Comparison of ENCODE assay signal across 13 mouse cellular contexts in the genomic region with DNA sequence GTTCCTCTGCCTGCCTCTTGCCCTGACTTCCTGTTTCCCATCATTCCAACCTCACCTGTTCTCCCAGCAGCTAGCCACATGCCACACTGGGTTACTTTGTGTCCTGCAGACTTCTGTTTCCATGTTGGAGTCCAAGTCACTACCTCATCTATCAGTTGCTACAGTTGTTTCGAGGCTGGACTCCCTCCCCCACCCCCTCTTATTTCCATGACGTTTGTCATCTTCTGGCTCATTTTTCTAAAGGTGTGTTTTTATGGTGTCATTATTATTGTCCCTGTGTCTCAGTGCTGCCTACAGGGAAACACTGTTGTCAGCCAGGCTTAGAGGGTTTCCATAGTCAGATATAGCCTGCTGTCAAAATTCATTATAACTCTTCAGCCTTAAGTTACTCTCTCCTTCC.
"Had no signal": no experiment of that assay in that cellular context is flagged by ENCODE, and none has a peak within 500 bp of the region (broad histone marks: within the 10 kb centered on the region; RNA-seq: fewer than 3 reads in every experiment).

No protein-coding gene starts in this region.

- H3K9ac ChIP-seq: limb, embryonic 12.5 days; liver, embryonic 14.5 days; neural tube, embryonic 13.5 days had no signal

- H3K9me3 ChIP-seq: limb, embryonic 12.5 days; neural tube, embryonic 13.5 days had no signal

- DNase-seq: kidney, postnatal 36 days; layer of hippocampus, adult 9-11 months; layer of hippocampus, postnatal 36 days; retina, postnatal 1 day; right cerebral cortex, postnatal 4 days; spleen, adult 18-20 months; thymus, adult 18-20 months; thymus, postnatal 25 days had no signal

- H3K27ac ChIP-seq: liver, embryonic 14.5 days; neural tube, embryonic 13.5 days had no signal

- H3K4me2 ChIP-seq: limb, embryonic 12.5 days; midbrain, embryonic 11.5 days; neural tube, embryonic 13.5 days had no signal

- H3K27me3 ChIP-seq: limb, embryonic 12.5 days; neural tube, embryonic 13.5 days had no signal

- ATAC-seq: midbrain, embryonic 16.5 days had no signal

- H3K4me3 ChIP-seq: limb, embryonic 12.5 days; neural tube, embryonic 13.5 days had no signal
